Mouse (Mus musculus) MEL-GATA-1-ER (cell line): ENCODE results near the gene Dusp11.
"Not testable (repeated sequence)": the region's sequence is repeated elsewhere in the genome, so short reads cannot be mapped to it uniquely, and the experiment has no call there.

Experiments
- DNase-seq: peaks from one replicate; pipeline ENCODE4 v3.0.0-alpha.2; 2012; ENCODE audit warnings: low read depth; ENCODE audit errors: extremely low read depth

The Dusp11 gene

DNA sequence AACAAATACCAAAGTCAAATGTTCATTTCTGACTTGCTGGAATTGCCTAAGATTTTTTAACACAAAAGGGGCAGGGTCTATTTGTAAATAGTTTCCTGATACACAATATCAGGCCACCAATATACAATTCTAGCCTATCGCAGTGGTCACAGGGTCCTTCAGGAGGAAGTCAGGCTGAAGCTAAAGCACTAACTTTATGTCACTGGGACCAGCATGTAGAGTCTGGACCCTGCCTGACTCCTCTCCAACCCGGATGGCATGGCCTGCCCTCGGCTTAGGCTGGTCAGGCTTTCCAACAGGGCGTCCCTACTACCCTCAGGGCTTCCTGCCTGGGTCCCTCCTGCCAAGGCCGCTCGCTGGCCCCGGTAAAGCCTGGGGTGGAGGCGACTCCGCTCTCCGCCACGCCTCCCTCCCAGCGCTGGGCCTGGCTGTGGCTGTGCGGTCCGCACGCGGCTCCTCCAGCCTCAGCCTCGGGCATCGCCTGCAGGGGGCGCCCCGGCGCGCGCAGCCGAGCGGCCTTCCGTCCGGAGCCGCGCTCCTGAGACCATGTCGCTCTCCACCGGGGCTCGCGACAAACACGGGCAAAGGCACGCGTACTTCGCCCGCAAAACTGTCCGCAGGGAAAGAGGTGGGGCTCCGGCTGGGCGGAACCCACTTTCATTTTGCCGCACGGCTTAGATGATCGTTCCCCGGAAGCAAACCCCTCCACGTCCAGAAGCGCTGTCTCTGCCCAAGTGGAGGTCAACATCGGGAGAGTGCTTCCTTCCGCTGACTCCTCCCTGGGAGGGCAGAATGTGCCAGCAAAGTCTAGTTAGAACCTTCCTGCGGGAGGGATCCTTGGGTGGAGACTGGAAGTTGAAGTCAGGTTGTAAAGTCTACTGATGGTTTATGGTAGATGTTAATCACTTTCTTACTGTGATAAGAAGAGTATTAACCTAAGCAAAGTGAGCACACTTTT, 24.7 kb downstream of the Dusp11 start:
- peak; percentile 76 for DNase-seq

DNA sequence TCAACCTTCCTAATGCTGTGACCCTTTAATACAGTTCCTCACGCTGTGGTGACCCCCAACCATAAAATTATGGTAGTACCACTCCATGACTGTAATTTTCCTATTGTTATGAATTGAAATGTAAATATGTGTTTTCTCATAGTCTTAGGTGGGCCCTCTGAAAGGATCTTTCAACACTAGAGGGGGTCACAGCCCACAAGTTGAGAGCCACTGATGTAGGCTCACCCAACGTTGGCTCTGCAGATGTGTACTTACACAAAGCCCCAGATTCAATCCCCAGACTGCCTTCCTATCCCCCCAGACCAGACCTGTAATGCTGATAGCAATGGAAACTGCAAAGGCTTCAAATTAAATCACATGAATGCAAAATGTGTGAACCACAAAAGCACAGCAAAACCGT, 25.8 kb downstream of the Dusp11 start:
- no peak for DNase-seq

DNA sequence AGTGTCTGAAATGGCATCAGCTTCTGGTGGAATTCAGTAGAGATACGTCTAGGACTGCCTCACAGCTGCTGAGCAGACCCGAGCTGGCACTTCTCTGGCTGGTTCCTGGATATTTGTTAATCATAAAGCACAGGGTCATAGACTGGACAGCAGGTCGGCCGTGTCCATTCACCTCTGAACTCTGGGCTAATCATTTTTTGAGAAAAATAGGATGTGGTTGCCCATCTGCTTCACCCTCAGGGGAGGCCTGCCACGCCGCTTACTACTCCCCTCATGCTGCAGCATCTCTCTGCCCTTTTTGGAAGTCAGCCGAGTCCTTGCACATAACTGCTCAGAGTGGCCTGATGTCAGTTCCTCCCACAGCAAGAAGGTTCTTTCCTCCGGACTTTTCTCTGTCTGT, 27.4 kb downstream of the Dusp11 start:
- no peak for DNase-seq

DNA sequence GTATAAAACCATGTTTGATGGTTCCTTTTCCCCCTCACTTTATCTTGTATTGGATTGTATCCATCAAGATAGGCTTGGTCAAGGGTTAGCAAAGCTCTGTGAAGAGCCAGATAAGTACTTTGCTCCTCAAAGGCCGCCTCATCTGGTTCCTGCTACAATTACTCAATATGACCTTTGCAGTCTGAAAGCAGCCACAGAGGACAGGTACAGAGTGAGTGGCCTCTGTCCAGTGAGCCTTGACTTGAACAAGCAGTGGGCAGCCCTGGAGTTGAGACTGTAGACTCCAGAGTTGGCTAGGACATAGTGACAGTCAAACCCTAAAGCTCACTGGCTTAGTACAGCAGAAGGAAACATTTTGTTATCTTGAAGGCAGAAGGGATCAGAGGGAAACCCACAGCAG, 32.2 kb downstream of the Dusp11 start:
- no peak for DNase-seq

DNA sequence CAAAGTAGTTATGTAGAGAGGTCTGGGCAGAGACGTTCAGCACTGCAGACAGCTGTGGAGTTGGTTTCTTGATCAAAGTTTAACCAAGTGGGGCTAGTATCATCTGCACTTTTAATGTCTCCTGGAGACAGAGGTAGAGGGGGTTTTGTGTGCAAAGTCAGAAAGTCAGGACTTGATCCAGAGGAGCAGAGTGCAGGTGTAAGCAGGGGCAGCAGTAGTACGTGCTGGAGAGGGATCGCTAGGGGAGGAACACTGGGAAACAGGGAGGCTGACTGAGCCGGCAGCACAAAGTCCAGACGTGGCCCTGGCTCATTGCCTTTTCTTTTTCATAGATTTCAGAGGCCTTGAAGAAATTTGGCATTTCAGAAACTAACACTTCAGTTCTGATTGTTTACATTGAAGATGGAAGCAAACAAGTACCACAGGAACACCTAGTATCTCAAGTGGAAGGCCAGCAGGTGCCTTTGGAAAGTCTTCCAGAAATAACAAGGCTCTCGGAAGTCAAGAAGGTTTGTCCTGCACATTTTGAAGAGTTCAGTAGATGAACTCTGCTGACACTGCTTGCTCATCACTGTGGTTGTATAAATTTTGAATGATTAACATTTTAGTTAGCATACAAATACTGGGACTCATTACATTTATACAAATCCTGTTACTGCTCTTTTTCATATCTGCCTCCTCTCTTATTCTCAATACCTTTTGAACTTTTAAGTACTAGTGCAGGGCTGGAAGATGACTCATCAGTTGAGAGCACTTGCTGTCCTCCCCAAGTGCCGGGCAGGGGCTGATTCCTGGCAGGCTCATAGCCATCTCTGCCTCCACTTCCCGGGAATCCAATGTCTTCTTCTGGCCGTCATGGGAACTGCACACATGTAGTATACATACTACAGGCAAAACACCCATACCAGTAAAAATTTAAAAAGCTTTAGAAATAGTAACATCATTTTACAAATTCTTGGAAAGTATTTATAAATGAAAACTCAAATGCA, 33.7 kb downstream of the Dusp11 start:
- no peak for DNase-seq

DNA sequence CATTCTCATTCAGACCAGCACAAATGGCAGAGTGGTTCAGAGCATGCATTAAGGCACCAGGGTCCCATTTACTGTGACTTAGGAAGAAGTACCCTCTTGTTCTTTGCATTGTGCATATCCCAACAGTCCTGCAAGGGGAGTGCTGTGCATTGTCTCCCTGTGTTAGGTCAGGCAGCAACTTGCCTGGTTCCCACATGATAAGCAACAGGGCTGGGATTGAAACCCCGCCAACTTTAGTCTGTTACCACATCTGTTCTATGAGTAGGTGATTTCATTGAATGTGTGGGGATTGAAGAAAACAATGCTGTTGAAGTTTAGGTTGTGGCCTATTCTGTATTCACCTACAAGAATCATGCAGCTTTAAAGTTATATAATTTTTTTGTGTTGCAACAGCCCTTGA, 34.8 kb downstream of the Dusp11 start:
- DNase-seq: no peak

DNA sequence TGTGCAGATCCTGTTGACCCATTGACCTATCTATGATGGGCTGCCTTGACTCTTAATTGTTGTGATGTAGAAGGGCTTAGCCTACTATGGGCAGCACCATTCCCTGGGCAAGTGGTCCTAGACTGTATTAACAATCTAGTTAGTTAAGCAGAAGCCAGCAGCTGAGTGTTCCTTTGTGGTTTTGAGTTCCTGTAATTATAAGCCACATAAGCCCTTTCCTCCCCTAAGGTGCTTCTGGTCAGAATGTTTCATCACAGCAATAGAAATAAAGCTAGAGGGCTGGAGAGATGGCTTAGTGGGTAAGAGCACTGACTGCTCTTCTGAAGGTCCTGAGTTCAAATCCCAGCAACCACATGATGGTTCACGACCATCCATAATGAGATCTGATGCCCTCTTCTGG, 37.8 kb downstream of the Dusp11 start:
- DNase-seq: no peak

DNA sequence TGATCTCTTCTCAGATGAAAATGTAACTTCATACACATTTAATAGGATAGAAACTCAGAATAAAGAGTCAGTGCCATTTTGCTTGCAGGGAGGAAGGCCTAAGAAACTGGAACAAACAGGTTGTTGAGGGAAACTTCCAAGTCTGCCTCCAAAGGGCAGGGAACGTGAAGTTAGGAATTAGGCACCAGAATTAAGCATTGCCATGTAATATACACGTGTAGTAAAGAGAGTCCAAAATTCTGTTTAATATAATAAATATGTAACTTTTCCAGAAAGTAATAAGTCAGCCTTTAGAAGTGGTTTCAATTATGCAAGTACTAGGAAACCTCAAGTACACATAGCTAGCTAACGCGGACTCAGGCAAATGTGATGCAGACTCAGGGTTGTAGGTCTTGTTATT, 42.1 kb downstream of the Dusp11 start:
- DNase-seq: no peak

DNA sequence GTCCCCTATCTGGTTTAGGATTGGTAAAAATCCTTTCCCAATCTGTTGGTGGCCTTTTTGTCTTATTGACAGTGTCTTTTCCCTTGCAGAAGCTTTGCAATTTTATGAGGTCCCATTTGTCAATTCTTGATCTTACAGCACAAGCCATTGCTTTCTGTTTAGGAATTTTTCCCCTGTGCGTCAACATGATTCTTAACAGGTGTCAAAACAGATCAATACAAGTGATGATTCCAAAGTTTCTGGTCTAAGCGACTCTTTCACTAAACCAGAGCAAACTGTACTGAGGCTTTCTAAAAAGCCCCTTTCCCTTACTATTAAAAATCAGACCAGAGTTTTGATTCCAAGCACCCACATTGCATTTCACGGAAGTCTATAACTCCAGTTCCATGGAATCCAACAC, 43.1 kb downstream of the Dusp11 start:
- not testable (repeated sequence) for DNase-seq

DNA sequence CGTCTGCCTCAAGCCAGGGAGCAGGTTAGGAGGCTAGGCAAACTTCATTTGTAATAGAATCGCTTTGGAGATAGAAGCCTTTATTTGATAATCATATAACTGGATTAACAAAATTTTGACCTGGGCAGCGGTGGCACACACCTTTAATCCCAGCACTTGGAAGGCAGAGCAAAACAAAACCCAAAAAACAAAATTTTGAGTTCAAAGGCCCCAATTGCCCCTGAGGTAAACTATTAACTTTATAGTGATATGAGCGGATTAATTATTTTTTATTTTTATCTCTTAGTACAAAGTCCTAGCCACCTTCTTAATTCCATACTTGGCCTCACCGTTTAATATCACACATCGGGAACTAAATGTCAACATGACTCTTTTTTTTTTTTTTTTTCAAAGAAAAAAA, 44.9 kb downstream of the Dusp11 start:
- no peak for DNase-seq

DNA sequence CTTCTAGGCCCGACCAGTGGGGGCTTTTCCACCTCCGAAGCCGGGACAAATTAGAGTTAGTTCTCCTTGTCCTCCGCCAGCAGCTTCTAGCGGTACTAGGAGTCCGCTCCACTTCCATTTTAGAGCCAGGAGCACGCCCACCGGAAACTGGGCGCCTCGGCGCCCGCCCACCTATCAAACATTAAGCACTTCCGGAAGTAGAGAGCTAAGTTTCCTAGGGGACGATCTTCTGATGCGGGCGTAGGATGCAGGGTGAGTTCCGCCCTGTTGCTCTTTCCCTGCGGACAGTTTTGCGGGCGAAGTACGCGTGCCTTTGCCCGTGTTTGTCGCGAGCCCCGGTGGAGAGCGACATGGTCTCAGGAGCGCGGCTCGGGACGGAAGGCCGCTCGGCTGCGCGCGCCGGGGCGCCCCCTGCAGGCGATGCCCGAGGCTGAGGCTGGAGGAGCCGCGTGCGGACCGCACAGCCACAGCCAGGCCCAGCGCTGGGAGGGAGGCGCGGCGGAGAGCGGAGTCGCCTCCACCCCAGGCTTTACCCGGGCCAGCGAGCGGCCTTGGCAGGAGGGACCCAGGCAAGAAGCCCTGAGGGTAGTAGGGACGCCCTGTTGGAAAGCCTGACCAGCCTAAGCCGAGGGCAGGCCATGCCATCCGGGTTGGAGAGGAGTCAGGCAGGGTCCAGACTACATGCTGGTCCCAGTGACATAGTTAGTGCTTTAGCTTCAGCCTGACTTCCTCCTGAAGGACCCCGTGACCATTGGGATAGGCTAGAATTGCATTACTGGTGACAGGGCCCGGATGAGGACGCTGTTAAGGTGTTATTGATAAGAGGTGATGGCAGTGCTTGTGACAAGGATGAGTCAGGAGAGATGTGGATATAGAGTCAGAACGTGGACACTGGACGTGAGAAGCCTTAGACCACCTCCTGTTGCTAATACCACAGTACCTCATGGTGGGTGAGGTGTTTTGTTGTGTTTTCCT, 45.6 kb downstream of the Dusp11 start, which contains the start of gene Nat8f1:
Gene Nat8f1, minus strand, starts transcription at position 149 of the 975 bp plus-strand sequence.
- peak; percentile 90 for DNase-seq

DNA sequence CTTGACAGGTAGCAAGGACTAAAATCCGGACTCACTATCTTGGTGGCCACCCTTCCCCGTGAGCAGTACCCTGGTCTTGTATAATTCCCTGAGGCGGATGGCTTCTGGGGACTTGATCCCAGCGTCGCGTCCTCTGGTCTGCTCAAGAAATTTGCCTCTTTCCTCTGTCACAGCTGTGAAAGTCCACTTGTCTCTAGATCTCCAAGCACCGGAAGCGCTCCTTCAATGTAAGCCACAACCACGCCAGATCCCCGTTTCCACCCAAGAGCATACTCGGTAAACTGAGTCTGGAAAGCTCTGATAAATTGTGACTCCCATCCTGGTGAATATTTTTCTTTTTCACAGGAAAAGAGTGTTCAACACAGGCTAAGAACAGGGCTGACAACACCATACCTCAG, 46.3 kb downstream of the Dusp11 start:
- peak; percentile 24 for DNase-seq

DNA sequence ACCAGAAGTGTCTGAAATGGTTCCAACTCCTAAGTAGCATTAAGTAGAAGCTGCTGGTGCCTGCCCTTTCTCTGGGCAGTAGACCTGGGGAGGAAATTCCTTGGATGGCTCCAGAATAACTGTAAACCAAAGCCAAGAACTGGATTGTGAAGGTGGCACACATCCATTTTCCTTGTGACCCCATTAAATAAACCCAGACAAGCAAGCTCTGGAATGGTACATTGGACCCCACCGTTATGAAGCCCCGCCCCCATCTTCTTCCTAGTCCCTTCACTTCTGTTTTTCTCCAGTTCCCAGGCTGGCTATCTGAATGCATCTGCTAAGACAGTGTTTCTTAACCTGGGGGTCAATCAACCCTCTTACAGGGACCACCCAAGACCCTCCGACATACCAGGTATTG, 49.9 kb downstream of the Dusp11 start, which contains the start of gene Tprkb:
Gene Tprkb, plus strand, starts transcription at position 279 of the 400 bp plus-strand sequence.
- DNase-seq: no peak

DNA sequence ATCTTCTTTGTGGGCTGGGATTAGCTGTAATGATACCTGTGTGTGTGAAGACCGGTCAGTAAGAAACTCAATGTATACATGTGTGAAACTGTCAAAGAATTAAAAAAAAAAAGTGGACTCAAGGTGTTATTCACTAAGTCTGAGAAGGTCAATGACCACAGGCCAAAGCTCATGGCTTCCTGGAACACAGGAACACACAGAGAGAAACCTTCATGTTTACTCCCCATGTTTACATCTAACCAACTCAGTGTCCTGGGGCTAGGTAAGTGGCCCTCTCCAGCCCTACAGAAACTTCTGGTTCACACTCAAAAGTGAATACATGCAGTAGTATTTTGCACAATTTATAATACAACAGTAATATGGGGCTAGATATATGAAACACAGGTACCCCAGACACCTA, 51.8 kb downstream of the Dusp11 start:
- no peak for DNase-seq

DNA sequence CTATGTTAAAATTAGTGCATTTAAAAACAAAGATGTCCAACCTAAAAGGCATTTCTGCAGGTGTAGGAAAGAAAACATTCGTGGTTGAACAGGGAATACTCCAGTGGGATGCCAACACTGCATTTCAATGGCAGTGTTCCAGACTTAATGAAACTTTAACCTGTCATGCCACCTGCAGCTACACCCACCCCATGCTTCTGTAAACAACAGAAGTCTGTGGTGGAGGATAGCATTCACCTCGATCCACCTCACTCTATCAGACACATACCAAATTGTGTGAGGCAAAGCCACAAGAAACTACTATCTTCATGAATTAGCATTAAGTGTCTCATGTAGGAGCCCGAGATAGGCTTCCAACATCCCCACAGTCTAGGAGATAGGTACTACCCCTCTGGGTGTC, 53.1 kb downstream of the Dusp11 start:
- no peak for DNase-seq

DNA sequence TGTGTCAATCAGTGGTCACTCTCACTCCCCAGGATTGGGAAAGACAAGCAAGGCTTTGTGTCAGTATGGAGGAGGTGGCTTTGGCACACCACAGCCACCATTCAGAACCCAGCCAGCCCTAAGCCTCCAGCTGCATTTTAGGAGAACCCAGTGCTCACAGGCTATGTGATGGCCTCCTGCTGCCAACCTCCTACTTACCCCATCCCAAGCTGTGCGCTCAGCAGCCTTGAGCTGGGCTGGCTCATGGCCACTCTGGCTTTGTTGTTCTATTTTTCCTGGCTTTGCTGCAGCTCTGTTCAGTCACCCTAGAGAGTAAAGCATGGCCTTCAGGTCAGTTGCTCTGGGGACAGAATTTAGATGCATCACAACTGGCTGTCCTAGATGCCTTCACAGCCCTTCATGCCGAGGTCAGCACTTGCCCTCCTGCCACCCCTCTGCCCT, 54.5 kb downstream of the Dusp11 start:
- DNase-seq: not testable (repeated sequence)

DNA sequence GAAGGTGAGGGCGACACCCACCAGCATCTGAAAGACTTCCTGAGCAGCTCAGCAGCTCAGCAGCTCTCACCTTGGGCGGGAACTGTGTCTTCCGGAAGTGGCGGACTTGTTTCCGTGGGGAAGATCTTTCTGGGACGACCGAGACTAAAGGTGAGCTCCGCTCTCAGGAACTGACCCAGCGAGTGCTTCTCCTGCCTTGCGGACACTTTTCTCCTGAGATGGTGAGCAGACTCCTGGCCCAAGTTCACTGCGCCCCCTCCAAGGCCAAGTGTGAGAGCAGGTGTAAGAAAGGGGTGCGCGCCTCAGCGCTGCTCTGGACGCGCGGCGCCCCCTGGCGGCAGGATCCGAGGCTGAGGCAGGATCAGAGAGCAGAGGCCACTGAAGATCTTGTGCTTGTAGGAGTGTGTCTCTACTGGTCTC, 56.8 kb downstream of the Dusp11 start, which contains the start of gene Nat8f4:
Gene Nat8f4, minus strand, starts transcription at position 243 of the 420 bp plus-strand sequence.
- DNase-seq: peak; percentile 41

DNA sequence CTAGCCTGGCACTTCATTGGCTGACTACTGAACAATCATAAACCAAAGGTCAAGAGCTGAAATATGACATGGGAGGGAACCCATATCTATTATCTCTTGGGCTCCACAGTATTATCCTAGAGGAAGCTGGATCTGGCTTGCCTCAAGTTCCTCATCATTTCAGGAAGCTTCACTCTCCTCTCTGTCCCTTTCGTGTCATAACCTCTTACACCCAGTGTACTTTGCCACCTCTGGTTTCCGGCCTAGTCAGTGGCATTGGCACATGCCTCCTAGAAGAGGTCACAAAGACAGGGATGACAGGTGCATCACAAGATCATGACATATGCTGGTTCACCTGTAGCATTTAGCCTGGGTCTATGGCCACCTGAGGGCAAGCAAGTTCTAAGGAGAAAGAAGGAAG, 59.2 kb downstream of the Dusp11 start:
- DNase-seq: no peak

DNA sequence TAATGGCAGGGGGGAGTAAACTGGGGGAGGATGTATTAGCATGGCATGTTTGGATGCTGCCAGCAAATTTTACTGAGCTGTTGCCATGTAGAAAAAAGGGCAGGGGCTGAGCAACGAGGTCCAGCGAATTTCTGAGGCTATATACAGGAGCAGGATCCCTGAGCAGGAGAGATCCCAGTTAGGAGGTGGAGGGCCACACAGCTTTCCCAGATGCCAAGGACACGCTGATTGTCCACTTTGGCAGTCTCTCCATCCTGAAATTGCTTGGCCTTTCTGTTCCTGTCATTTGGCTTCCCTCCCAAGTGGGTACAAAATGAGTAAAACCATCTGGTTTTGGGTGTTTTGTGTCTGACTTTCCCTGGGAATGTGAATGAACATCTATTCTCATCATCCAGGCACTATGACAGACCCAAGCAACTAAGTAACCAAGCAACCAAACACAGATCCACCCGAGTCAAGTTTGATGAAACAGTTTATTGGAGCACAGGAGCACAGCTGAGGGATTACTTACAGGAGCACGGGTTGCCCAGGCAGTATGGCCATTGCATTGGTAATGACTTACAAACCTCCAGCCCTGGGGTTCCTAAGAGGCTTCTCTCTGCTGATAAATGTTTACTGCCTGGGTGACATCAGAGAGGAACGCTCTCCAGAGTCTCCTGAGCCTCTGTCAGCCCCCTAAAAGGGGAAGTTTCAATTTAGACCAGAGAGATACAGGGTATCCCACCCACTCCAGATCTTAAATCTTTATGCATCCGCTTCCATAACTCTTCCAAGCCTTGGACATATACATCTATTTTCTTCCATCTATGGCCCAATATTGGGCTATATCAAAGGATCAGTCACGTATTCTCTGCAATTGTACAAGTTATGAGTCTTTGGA, 62.6 kb downstream of the Dusp11 start:
- DNase-seq: not testable (repeated sequence)
